8 mouse cellular contexts compared by ENCODE assay signal in genomic region chr2:145934339-145935231, GRCm38 (mm10). TPM values are rescaled to one million over a fixed set of nuclear protein-coding genes. Genes with fewer than 3 reads are reported as not detected.
A peak's percentile ranks its signal among the peaks of the same experiment; 100 is the strongest.
DNase-seq lines count a peak whose midpoint lies in the region; ATAC-seq lines count a peak whose summit lies in the region.

Gene Cfap61 (plus strand): TSS chr2:145934784.
Gene Crnkl1 (minus strand): TSS chr2:145935014.

- ATAC-seq in megakaryocyte progenitor cell, adult 5-6 weeks (replicated peaks; ENCODE audit: poor library complexity), result peak; percentile 99

- peak; percentile 98 for DNase-seq in adipocyte (ENCODE audit: low spot score)
- peak; percentile 99 for DNase-seq in embryo, embryonic 10 days (ENCODE audit: low spot score)
- DNase-seq in gastrocnemius, postnatal 10 days, result peak; percentile 89
- peak; percentile 98 for DNase-seq in induced T-regulatory cell, adult 2 months (ENCODE audit: low read depth)
- DNase-seq in left cerebral cortex, adult 9 months (ENCODE audit: low spot score in 2 of 2), result peak; percentile 85 to 94
- peak; percentile 91 for DNase-seq in right cerebral cortex, postnatal 14 days
- peak; percentile 92 to 93 for DNase-seq in urinary bladder, postnatal 36 days (ENCODE audit: low spot score in 2 of 2)

RNA-seq across cellular contexts. Expression of gene Cfap61, which starts in this region (rescaled TPM):
- under 1 TPM in 1 of 2 experiments, not detected in 1; 0.31 TPM for total RNA-seq in gastrocnemius, postnatal 10 days (2021)
- total RNA-seq in megakaryocyte progenitor cell, adult 5-6 weeks (2015), result 0.10 TPM in 1 of 2 replicates, not detected in the other
- total RNA-seq in megakaryocyte progenitor cell, adult 5-6 weeks (2017), result 0.04 TPM in 1 of 2 replicates, not detected in the other

RNA-seq across cellular contexts. Expression of gene Crnkl1, which starts in this region (rescaled TPM):
- 10 to 100 TPM; 14.7 to 17.3 TPM for total RNA-seq in gastrocnemius, postnatal 10 days (2021)
- 29.3 and 31.5 TPM in 2 replicates for total RNA-seq in megakaryocyte progenitor cell, adult 5-6 weeks (2015)
- total RNA-seq in megakaryocyte progenitor cell, adult 5-6 weeks (2017), result 60.6 and 67.4 TPM in 2 replicates

Comparison
In these comparisons a context has a peak if more than half of its experiments do, and no peak if none do; other contexts are left out.
1. Peak in every context shown above with its lines: DNase-seq and ATAC-seq.